Mouse (Mus musculus): ENCODE measurements around the gene Myo15b. TPM values are rescaled to one million over a fixed set of nuclear protein-coding genes. Genes with fewer than 3 reads are reported as not detected.

Myo15b gene
- polyA plus RNA-seq, 1 experiment = 0.16 TPM

DNA sequence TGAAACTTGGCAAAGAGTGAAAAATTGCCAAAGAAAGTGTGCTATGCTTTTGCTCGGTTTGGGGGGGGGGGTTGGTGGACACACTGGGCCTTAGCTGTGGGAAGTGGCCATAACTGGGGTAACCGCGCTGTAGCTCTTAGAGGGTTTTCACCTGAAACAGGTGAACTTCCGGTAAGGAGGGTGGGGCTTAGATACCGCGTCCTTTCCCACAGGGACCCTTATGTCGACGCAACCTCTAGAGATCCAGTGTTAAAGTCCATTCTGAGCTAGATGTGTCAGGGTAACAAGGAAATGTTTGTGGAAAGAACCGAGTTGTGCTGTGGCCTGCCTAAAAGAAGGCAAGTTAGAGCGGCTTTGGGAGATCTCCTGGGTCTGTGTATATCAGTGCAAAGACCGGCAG is 33.4 kb upstream of the Myo15b start:
- no peak overlapping the region for H3K4me3 ChIP-seq (replicated peaks; ENCODE audit: insufficient read depth, low read depth, low read length)

GRCm38 (mm10) chr11:115826487-115826886 is 31.7 kb upstream of the Myo15b start:
- WGBS = 80% methylated on average over 5 of the region's 5 CpGs
- Histone ChIP-seq H3K4me3 (replicated peaks; ENCODE audit: insufficient read depth, low read depth, low read length) (no peak overlapping the region), H3K27ac (ENCODE audit: insufficient read depth, low read length) (no peak overlapping the region), H3K27me3 (ENCODE audit: control insufficient read depth, insufficient read depth, low read length) (0 out of 2 replicates have a peak, but pooled peaks cover 2% of the 10 kb centered on the region), H3K4me1 (ENCODE audit: control insufficient read depth, insufficient read depth, low read length) (no peaks in the 10 kb centered on the region)
- no peak for DNase-seq
- no peak for TF ChIP-seq POLR2A (IDR thresholded peaks at IDR 0.05; ENCODE audit: borderline replicate concordance, insufficient read depth, low read length)
- no peak for TF ChIP-seq CTCF (IDR thresholded peaks at IDR 0.05; ENCODE audit: borderline replicate concordance, insufficient read depth, low read depth, low read length)

More for the DNA sequence above, 33.4 kb upstream of the Myo15b start:
- DNase-seq = no peak
- 31% methylated on average over 11 of the region's 11 CpGs for WGBS
- TF ChIP-seq POLR2A (IDR thresholded peaks at IDR 0.05; ENCODE audit: borderline replicate concordance, insufficient read depth, low read length) (no peak), CTCF (IDR thresholded peaks at IDR 0.05; ENCODE audit: borderline replicate concordance, insufficient read depth, low read depth, low read length) (no peak)
- 0 out of 2 replicates have a peak, but pooled peaks cover 2% of the 10 kb centered on the region for H3K27me3 ChIP-seq (ENCODE audit: control insufficient read depth, insufficient read depth, low read length)
- no peaks in the 10 kb centered on the region for H3K4me1 ChIP-seq (ENCODE audit: control insufficient read depth, insufficient read depth, low read length)
- no peak overlapping the region for H3K27ac ChIP-seq (ENCODE audit: insufficient read depth, low read length)

- Histone ChIP-seq H3K4me1 (ENCODE audit: control insufficient read depth, insufficient read depth, low read length) (no peaks in the 10 kb centered on the region), H3K27ac (ENCODE audit: insufficient read depth, low read length) (no peak overlapping the region), H3K4me3 (replicated peaks; ENCODE audit: insufficient read depth, low read depth, low read length) (no peak overlapping the region), H3K27me3 (ENCODE audit: control insufficient read depth, insufficient read depth, low read length) (0 out of 2 replicates have a peak, but pooled peaks cover 2% of the 10 kb centered on the region)
- WGBS = 88% methylated on average over 6 of the region's 6 CpGs
- TF ChIP-seq CTCF (IDR thresholded peaks at IDR 0.05; ENCODE audit: borderline replicate concordance, insufficient read depth, low read depth, low read length) = no peak
- no peak for TF ChIP-seq POLR2A (IDR thresholded peaks at IDR 0.05; ENCODE audit: borderline replicate concordance, insufficient read depth, low read length)
- no peak for DNase-seq
Observed at GRCm38 (mm10) chr11:115827624-115828023, 30.6 kb upstream of the Myo15b start.

GRCm38 (mm10) chr11:115829036-115829435 is 29.2 kb upstream of the Myo15b start:
- Histone ChIP-seq H3K27ac (ENCODE audit: insufficient read depth, low read length) (no peak overlapping the region), H3K4me1 (ENCODE audit: control insufficient read depth, insufficient read depth, low read length) (no peaks in the 10 kb centered on the region), H3K4me3 (replicated peaks; ENCODE audit: insufficient read depth, low read depth, low read length) (no peak overlapping the region), H3K27me3 (ENCODE audit: control insufficient read depth, insufficient read depth, low read length) (0 out of 2 replicates have a peak, but pooled peaks cover 2% of the 10 kb centered on the region)
- TF ChIP-seq CTCF (IDR thresholded peaks at IDR 0.05; ENCODE audit: borderline replicate concordance, insufficient read depth, low read depth, low read length) (no peak), POLR2A (IDR thresholded peaks at IDR 0.05; ENCODE audit: borderline replicate concordance, insufficient read depth, low read length) (no peak)
- DNase-seq = no peak
- 73% methylated on average over 4 of the region's 4 CpGs for WGBS

DNA sequence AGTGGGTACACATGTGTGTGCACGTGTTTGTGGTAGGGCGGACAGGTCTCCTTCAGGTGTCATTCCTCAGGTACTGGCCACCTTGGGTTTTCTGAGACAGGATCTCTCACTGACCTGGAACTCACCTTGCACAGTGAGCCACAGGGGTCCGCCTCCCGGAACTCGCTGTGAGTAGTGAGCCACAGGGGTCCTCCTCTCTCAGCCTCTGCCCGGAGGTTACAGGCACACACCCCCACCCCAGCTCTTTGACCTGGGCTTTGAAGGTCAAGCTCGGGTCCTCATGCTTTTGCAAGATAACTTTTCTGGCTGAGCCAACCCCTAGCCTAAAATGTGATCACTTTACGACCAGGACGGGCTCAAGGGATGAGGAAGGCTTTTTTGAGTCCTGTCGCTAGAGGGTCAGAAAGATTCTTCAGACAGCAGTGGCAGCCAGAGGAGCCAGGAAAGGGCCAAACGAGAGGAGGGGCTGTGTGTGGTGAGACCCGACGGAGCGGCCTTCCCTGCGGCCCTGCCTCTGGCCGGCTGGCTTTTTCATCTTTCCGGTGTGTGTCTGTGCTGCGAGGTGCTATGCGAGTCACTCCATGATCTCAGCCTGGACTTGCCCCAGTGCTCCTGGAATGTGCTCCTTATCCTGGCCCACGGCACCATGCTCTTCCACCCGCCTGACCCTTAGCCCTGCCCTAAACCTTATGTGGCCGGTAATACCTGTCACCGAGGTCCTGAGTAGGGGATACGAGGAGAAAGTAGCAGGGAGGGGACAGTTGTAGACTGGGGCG is 27.5 kb upstream of the Myo15b start:
- 44% methylated on average over 25 of the region's 25 CpGs for WGBS
- TF ChIP-seq POLR2A (IDR thresholded peaks at IDR 0.05; ENCODE audit: borderline replicate concordance, insufficient read depth, low read length) (no peak), CTCF (IDR thresholded peaks at IDR 0.05; ENCODE audit: borderline replicate concordance, insufficient read depth, low read depth, low read length) (no peak)
- Histone ChIP-seq H3K4me1 (ENCODE audit: control insufficient read depth, insufficient read depth, low read length) (no peaks in the 10 kb centered on the region), H3K27me3 (ENCODE audit: control insufficient read depth, insufficient read depth, low read length) (0 out of 2 replicates have a peak, but pooled peaks cover 2% of the 10 kb centered on the region), H3K27ac (ENCODE audit: insufficient read depth, low read length) (no peak overlapping the region), H3K4me3 (replicated peaks; ENCODE audit: insufficient read depth, low read depth, low read length) (no peak overlapping the region)
- no peak for DNase-seq

DNA sequence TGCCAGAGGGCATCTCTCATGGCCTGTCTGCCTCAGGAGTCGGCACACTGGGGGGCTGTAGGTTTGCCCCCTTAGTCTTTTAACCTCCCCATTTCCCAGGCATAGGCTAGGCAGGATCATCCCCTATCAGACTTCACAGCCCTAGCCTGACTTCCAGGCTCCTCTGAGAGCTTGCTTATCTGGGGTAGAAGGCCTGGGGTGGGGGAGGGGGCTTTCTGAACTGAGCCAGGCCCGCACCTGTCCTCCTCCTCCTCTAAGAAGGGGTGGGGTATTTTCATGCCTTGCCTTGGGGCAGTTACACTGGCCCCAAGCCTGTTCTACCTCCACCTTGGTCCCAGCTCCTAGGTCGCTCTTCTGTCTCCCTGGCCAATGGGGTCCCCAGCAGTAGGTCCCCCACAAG is 26.7 kb upstream of the Myo15b start:
- Histone ChIP-seq H3K4me3 (replicated peaks; ENCODE audit: insufficient read depth, low read depth, low read length) (no peak overlapping the region), H3K4me1 (ENCODE audit: control insufficient read depth, insufficient read depth, low read length) (no peaks in the 10 kb centered on the region), H3K27ac (ENCODE audit: insufficient read depth, low read length) (no peak overlapping the region), H3K27me3 (ENCODE audit: control insufficient read depth, insufficient read depth, low read length) (0 out of 2 replicates have a peak, but pooled peaks cover 2% of the 10 kb centered on the region)
- WGBS = 58% methylated on average over 3 of the region's 3 CpGs
- no peak for DNase-seq
- TF ChIP-seq POLR2A (IDR thresholded peaks at IDR 0.05; ENCODE audit: borderline replicate concordance, insufficient read depth, low read length) = no peak
- no peak for TF ChIP-seq CTCF (IDR thresholded peaks at IDR 0.05; ENCODE audit: borderline replicate concordance, insufficient read depth, low read depth, low read length)

- Histone ChIP-seq H3K4me1 (ENCODE audit: control insufficient read depth, insufficient read depth, low read length) (no peaks in the 10 kb centered on the region), H3K27me3 (ENCODE audit: control insufficient read depth, insufficient read depth, low read length) (0 out of 2 replicates have a peak, but pooled peaks cover 2% of the 10 kb centered on the region), H3K27ac (ENCODE audit: insufficient read depth, low read length) (no peak overlapping the region), H3K4me3 (replicated peaks; ENCODE audit: insufficient read depth, low read depth, low read length) (no peak overlapping the region)
- 79% methylated on average over 6 of the region's 6 CpGs for WGBS
- TF ChIP-seq POLR2A (IDR thresholded peaks at IDR 0.05; ENCODE audit: borderline replicate concordance, insufficient read depth, low read length) (no peak), CTCF (IDR thresholded peaks at IDR 0.05; ENCODE audit: borderline replicate concordance, insufficient read depth, low read depth, low read length) (no peak)
- no peak for DNase-seq
Observed at GRCm38 (mm10) chr11:115832064-115832463, 26.1 kb upstream of the Myo15b start.

GRCm38 (mm10) chr11:115832523-115832922 is 25.7 kb upstream of the Myo15b start:
- H3K27ac ChIP-seq (ENCODE audit: insufficient read depth, low read length) = no peak overlapping the region
- no peaks in the 10 kb centered on the region for H3K4me1 ChIP-seq (ENCODE audit: control insufficient read depth, insufficient read depth, low read length)
- 0 out of 2 replicates have a peak, but pooled peaks cover 2% of the 10 kb centered on the region for H3K27me3 ChIP-seq (ENCODE audit: control insufficient read depth, insufficient read depth, low read length)
- no peak overlapping the region for H3K4me3 ChIP-seq (replicated peaks; ENCODE audit: insufficient read depth, low read depth, low read length)
- no peak for TF ChIP-seq POLR2A (IDR thresholded peaks at IDR 0.05; ENCODE audit: borderline replicate concordance, insufficient read depth, low read length)
- TF ChIP-seq CTCF (IDR thresholded peaks at IDR 0.05; ENCODE audit: borderline replicate concordance, insufficient read depth, low read depth, low read length) = no peak
- 40% methylated on average over 8 of the region's 8 CpGs for WGBS
- no peak for DNase-seq
